ENCODE assay signal across 33 mouse cellular contexts in genomic region chr17:24874989-24875388, GRCm38 (mm10). TPM values are rescaled to one million over a fixed set of nuclear protein-coding genes. Genes with fewer than 3 reads are reported as not detected.
DNase-seq lines count a peak whose midpoint lies in the region; ATAC-seq and TF ChIP-seq lines count a peak whose summit lies in the region.
"Had no signal": no experiment of that assay in that cellular context is flagged by ENCODE, and none has a peak within 500 bp of the region (broad histone marks: within the 10 kb centered on the region; RNA-seq: fewer than 3 reads in every experiment).

No protein-coding gene starts in this region.

- H3K9me3 ChIP-seq in E14TG2a.4 (ENCODE audit: low read length) (no peaks in the 10 kb centered on the region), ES-Bruce4 (replicated peaks; ENCODE audit: control insufficient read depth, insufficient read depth, low read length, poor library complexity, severe bottlenecking) (no peaks in the 10 kb centered on the region)
- H3K9me3 ChIP-seq in intestine, embryonic 16.5 days (ENCODE audit: control insufficient read depth, low read length): no peaks in the 10 kb centered on the region
- H3K9me3 ChIP-seq in neural tube, embryonic 15.5 days (replicated peaks): no peaks in the 10 kb centered on the region
- H3K9me3 ChIP-seq: embryonic facial prominence, embryonic 10.5 days; embryonic facial prominence, embryonic 13.5 days; forebrain, embryonic 12.5 days; forebrain, embryonic 15.5 days; heart, embryonic 12.5 days; heart, embryonic 15.5 days; hindbrain, embryonic 10.5 days; hindbrain, embryonic 13.5 days had no signal

- H3K27me3 ChIP-seq in liver, adult 2 months (ENCODE audit: control insufficient read depth, insufficient read depth, low read length): no peaks in the 10 kb centered on the region
- H3K27me3 ChIP-seq in E14TG2a.4 (ENCODE audit: insufficient read depth, low read length) (no peaks in the 10 kb centered on the region), ES-Bruce4 (ENCODE audit: control insufficient read depth, insufficient read depth, low read length, poor library complexity, severe bottlenecking) (no peaks in the 10 kb centered on the region)
- no peaks in the 10 kb centered on the region for H3K27me3 ChIP-seq in intestine, embryonic 16.5 days (replicated peaks; ENCODE audit: control insufficient read depth, insufficient read depth, low read length)
- H3K27me3 ChIP-seq in neural tube, embryonic 15.5 days (replicated peaks): no peaks in the 10 kb centered on the region
- H3K27me3 ChIP-seq: embryonic facial prominence, embryonic 13.5 days; forebrain, embryonic 12.5 days; forebrain, embryonic 15.5 days; heart, embryonic 12.5 days; heart, embryonic 15.5 days; hindbrain, embryonic 13.5 days had no signal

- H3K4me3 ChIP-seq in liver, adult 2 months (ENCODE audit: insufficient read depth, low read depth, low read length): no peak overlapping the region
- peak overlapping the region; percentile 32; the same call in 1 of the 2 replicates for H3K4me3 ChIP-seq in E14TG2a.4 (replicated peaks; ENCODE audit: low read length)
- H3K4me3 ChIP-seq in ES-Bruce4 (ENCODE audit: low read depth, low read length): no peak overlapping the region
- H3K4me3 ChIP-seq in intestine, embryonic 16.5 days (ENCODE audit: low read length): no peak overlapping the region
- no peak overlapping the region for H3K4me3 ChIP-seq in neural tube, embryonic 15.5 days (replicated peaks)
- H3K4me3 ChIP-seq: embryonic facial prominence, embryonic 10.5 days; embryonic facial prominence, embryonic 13.5 days; erythroblast, embryonic 14.5 days; forebrain, embryonic 12.5 days; forebrain, embryonic 15.5 days; gastrocnemius, adult 2 months; heart, embryonic 12.5 days; heart, embryonic 15.5 days; hindbrain, embryonic 10.5 days; hindbrain, embryonic 13.5 days had no signal

- TF ChIP-seq CTCF in liver, adult 2 months (IDR thresholded peaks at IDR 0.05; ENCODE audit: low read depth, low read length): no peak
- TF ChIP-seq CTCF in E14TG2a.4 (conservative IDR thresholded peaks at IDR 0.05; ENCODE audit: low read length) (no peak), ES-Bruce4 (IDR thresholded peaks at IDR 0.05; ENCODE audit: low read depth, low read length) (no peak)

- no peak overlapping the region for H3K4me2 ChIP-seq in intestine, embryonic 16.5 days (ENCODE audit: low read depth, low read length)
- no peak overlapping the region for H3K4me2 ChIP-seq in neural tube, embryonic 15.5 days
- H3K4me2 ChIP-seq: embryonic facial prominence, embryonic 13.5 days; forebrain, embryonic 12.5 days; forebrain, embryonic 15.5 days; heart, embryonic 12.5 days; heart, embryonic 15.5 days; hindbrain, embryonic 13.5 days had no signal

- H3K9ac ChIP-seq in liver, adult 2 months (ENCODE audit: low read depth, low read length): no peak overlapping the region
- H3K9ac ChIP-seq in ES-Bruce4 (ENCODE audit: low read depth, poor library complexity, severe bottlenecking): no peak overlapping the region
- H3K9ac ChIP-seq in intestine, embryonic 16.5 days (ENCODE audit: low read depth, low read length): no peak overlapping the region
- H3K9ac ChIP-seq in neural tube, embryonic 15.5 days (replicated peaks): no peak overlapping the region
- H3K9ac ChIP-seq: embryonic facial prominence, embryonic 13.5 days; forebrain, embryonic 12.5 days; forebrain, embryonic 15.5 days; heart, embryonic 12.5 days; heart, embryonic 15.5 days; hindbrain, embryonic 13.5 days had no signal

- H3K4me1 ChIP-seq in liver, adult 2 months (ENCODE audit: control insufficient read depth, insufficient read depth, low read length): peaks cover 24% of the 10 kb centered on the region
- H3K4me1 ChIP-seq in E14TG2a.4 (replicated peaks; ENCODE audit: low read depth, low read length): peaks cover 86% of the 10 kb centered on the region
- peaks cover 2% of the 10 kb centered on the region for H3K4me1 ChIP-seq in ES-Bruce4 (ENCODE audit: control insufficient read depth, insufficient read depth, low read length)
- peaks cover 10% of the 10 kb centered on the region for H3K4me1 ChIP-seq in intestine, embryonic 16.5 days (ENCODE audit: control insufficient read depth, insufficient read depth, low read length)
- H3K4me1 ChIP-seq in neural tube, embryonic 15.5 days: no peaks in the 10 kb centered on the region
- H3K4me1 ChIP-seq: embryonic facial prominence, embryonic 13.5 days; forebrain, embryonic 12.5 days; forebrain, embryonic 15.5 days; heart, embryonic 12.5 days; heart, embryonic 15.5 days; hindbrain, embryonic 13.5 days had no signal

- peaks cover 12% of the 10 kb centered on the region for H3K79me2 ChIP-seq in liver, adult 2 months (ENCODE audit: control insufficient read depth, insufficient read depth, low read length)

- TF ChIP-seq POLR2A in liver, adult 2 months (IDR thresholded peaks at IDR 0.05; ENCODE audit: extremely low read depth, insufficient read depth, low read length): no peak
- no peak for TF ChIP-seq POLR2A in ES-Bruce4 (IDR thresholded peaks at IDR 0.05; ENCODE audit: insufficient read depth, low read length)

- TF ChIP-seq EP300 in ES-Bruce4 (IDR thresholded peaks at IDR 0.05; ENCODE audit: insufficient read depth, low read depth, low read length): no peak

- WGBS in liver, adult 2 months: 53% methylated on average over 8 of the region's 8 CpGs
- 73% methylated on average over 8 of the region's 8 CpGs for WGBS in intestine, embryonic 16.5 days
- WGBS in neural tube, embryonic 15.5 days: 86% methylated on average over 8 of the region's 8 CpGs

- H3K36me3 ChIP-seq in liver, adult 2 months (ENCODE audit: control insufficient read depth, insufficient read depth, low read length): no peaks in the 10 kb centered on the region
- H3K36me3 ChIP-seq in E14TG2a.4 (ENCODE audit: insufficient read depth, low read length) (no peaks in the 10 kb centered on the region), ES-Bruce4 (ENCODE audit: control insufficient read depth, insufficient read depth, low read length, poor library complexity, severe bottlenecking) (no peaks in the 10 kb centered on the region)
- no peaks in the 10 kb centered on the region for H3K36me3 ChIP-seq in intestine, embryonic 16.5 days (ENCODE audit: control insufficient read depth, insufficient read depth, low read length)
- H3K36me3 ChIP-seq in neural tube, embryonic 15.5 days: no peaks in the 10 kb centered on the region
- H3K36me3 ChIP-seq: embryonic facial prominence, embryonic 10.5 days; embryonic facial prominence, embryonic 13.5 days; forebrain, embryonic 12.5 days; forebrain, embryonic 15.5 days; heart, embryonic 12.5 days; heart, embryonic 15.5 days; hindbrain, embryonic 10.5 days; hindbrain, embryonic 13.5 days had no signal

- DNase-seq in liver, adult 2 months (ENCODE audit: extremely low read depth, low read depth, low spot score): peak; percentile 62
- DNase-seq in liver: no peak
- DNase-seq: adrenal gland, adult 8-10 months; adrenal gland, postnatal 25 days; cerebellum, adult 11-12 months; cerebellum, adult 8-10 months; cerebellum, postnatal 10 days; cerebellum, postnatal 36 days; embryo, embryonic 11 days; gastrocnemius, adult 2 months; gastrocnemius, postnatal 14 days; heart, adult 18-20 months; heart, postnatal 10 days; heart, postnatal 36 days had no signal

- ATAC-seq in intestine, embryonic 16.5 days: 0 out of 2 replicates have a peak, but pooled peaks have one; percentile 41
- no peak for ATAC-seq in activated CD4-positive, CD25-positive, alpha-beta regulatory T cell, adult 4 months
- ATAC-seq in neural tube, embryonic 15.5 days (ENCODE audit: low FRiP score): no peak
- ATAC-seq: CD4-positive, CD25-positive, alpha-beta regulatory T cell, adult 4 months; forebrain, embryonic 15.5 days; hindbrain, embryonic 16.5 days had no signal

- no peak overlapping the region for H3K27ac ChIP-seq in liver, adult 2 months (replicated peaks; ENCODE audit: insufficient read depth, low read depth, low read length)
- peak overlapping the region; percentile 69 for H3K27ac ChIP-seq in ES-Bruce4 (ENCODE audit: insufficient read depth, low read length)
- H3K27ac ChIP-seq in intestine, embryonic 16.5 days (ENCODE audit: low read length): no peak overlapping the region
- H3K27ac ChIP-seq in neural tube, embryonic 15.5 days (replicated peaks): no peak overlapping the region
- H3K27ac ChIP-seq: embryonic facial prominence, embryonic 10.5 days; embryonic facial prominence, embryonic 13.5 days; forebrain, embryonic 12.5 days; forebrain, embryonic 15.5 days; gastrocnemius, adult 2 months; heart, embryonic 15.5 days; hindbrain, embryonic 10.5 days; hindbrain, embryonic 13.5 days had no signal

RNA-seq across cellular contexts. Expression of gene Igfals, which starts 9.2 kb away (rescaled TPM):
- total RNA-seq in liver, adult 2 months (2014; rRNA removed): 112 and 127 TPM in 2 replicates
- 369 and 402 TPM in 2 replicates for polyA plus RNA-seq in liver, adult 2 months (2012; rRNA removed)
- 3.0 and 3.8 TPM in 2 replicates for polyA plus RNA-seq in ES-Bruce4 (2011; ENCODE audit: insufficient read depth, insufficient read length, low read depth, missing spikeins)
- polyA plus RNA-seq in intestine, embryonic 16.5 days (2015; fragmentation: Nextera tagmentation; extraction: Ambion mirVana): 6.2 and 7.4 TPM in 2 replicates
- polyA plus RNA-seq in activated CD4-positive, CD25-positive, alpha-beta regulatory T cell, adult 4 months (2017; shearing (Covaris generic)): not detected
- polyA plus RNA-seq in neural tube, embryonic 15.5 days (2015; fragmentation: Nextera tagmentation; extraction: Ambion mirVana): 0.06 and 0.78 TPM in 2 replicates
- total RNA-seq: MEL had no signal
- polyA plus RNA-seq: brain, embryonic 14.5 days; CD4-positive, CD25-positive, alpha-beta regulatory T cell, adult 4 months; cortical plate, adult 2 months; erythroblast, embryonic 14.5 days; hindbrain, embryonic 16.5 days had no signal

RNA-seq across cellular contexts. Expression of gene Nubp2, which starts 11.2 kb away (rescaled TPM):
- 16.2 and 24.7 TPM in 2 replicates for total RNA-seq in liver, adult 2 months (2014; rRNA removed)
- 30.2 and 33.0 TPM in 2 replicates for polyA plus RNA-seq in liver, adult 2 months (2012; rRNA removed)
- polyA plus RNA-seq in ES-Bruce4 (2011; ENCODE audit: insufficient read depth, insufficient read length, low read depth, missing spikeins): 29.8 and 39.0 TPM in 2 replicates
- polyA plus RNA-seq in intestine, embryonic 16.5 days (2015; fragmentation: Nextera tagmentation; extraction: Ambion mirVana): 58.9 and 61.3 TPM in 2 replicates
- 100 to 1,000 TPM in 1 of 2 experiments, 10 to 100 TPM in 1; 88.6 to 103 TPM for polyA plus RNA-seq in activated CD4-positive, CD25-positive, alpha-beta regulatory T cell, adult 4 months (2017; shearing (Covaris generic))
- 63.2 and 68.9 TPM in 2 replicates for polyA plus RNA-seq in neural tube, embryonic 15.5 days (2015; fragmentation: Nextera tagmentation; extraction: Ambion mirVana)

RNA-seq across cellular contexts. Expression of gene Spsb3, which starts 11.5 kb away (rescaled TPM):
- total RNA-seq in liver, adult 2 months (2014; rRNA removed): 8.7 and 14.8 TPM in 2 replicates
- 37.5 and 42.4 TPM in 2 replicates for polyA plus RNA-seq in liver, adult 2 months (2012; rRNA removed)
- 10.5 and 13.8 TPM in 2 replicates for polyA plus RNA-seq in ES-Bruce4 (2011; ENCODE audit: insufficient read depth, insufficient read length, low read depth, missing spikeins)
- 33.9 and 34.4 TPM in 2 replicates for polyA plus RNA-seq in intestine, embryonic 16.5 days (2015; fragmentation: Nextera tagmentation; extraction: Ambion mirVana)
- polyA plus RNA-seq in activated CD4-positive, CD25-positive, alpha-beta regulatory T cell, adult 4 months (2017; shearing (Covaris generic)): 10 to 100 TPM; 38.5 to 50.9 TPM
- polyA plus RNA-seq in neural tube, embryonic 15.5 days (2015; fragmentation: Nextera tagmentation; extraction: Ambion mirVana): 77.6 and 84.2 TPM in 2 replicates

RNA-seq across cellular contexts. Expression of gene Eme2, which starts 19.9 kb away (rescaled TPM):
- total RNA-seq in liver, adult 2 months (2014; rRNA removed): 19.5 and 20.5 TPM in 2 replicates
- polyA plus RNA-seq in liver, adult 2 months (2012; rRNA removed): 21.0 and 31.2 TPM in 2 replicates
- 4.0 and 6.8 TPM in 2 replicates for polyA plus RNA-seq in ES-Bruce4 (2011; ENCODE audit: insufficient read depth, insufficient read length, low read depth, missing spikeins)
- polyA plus RNA-seq in intestine, embryonic 16.5 days (2015; fragmentation: Nextera tagmentation; extraction: Ambion mirVana): 28.3 and 33.0 TPM in 2 replicates
- polyA plus RNA-seq in activated CD4-positive, CD25-positive, alpha-beta regulatory T cell, adult 4 months (2017; shearing (Covaris generic)): 10 to 100 TPM; 12.8 to 26.0 TPM
- 27.9 and 31.3 TPM in 2 replicates for polyA plus RNA-seq in neural tube, embryonic 15.5 days (2015; fragmentation: Nextera tagmentation; extraction: Ambion mirVana)

RNA-seq across cellular contexts. Expression of gene Mrps34, which starts 19.9 kb away (rescaled TPM):
- 47.5 and 53.7 TPM in 2 replicates for total RNA-seq in liver, adult 2 months (2014; rRNA removed)
- polyA plus RNA-seq in liver, adult 2 months (2012; rRNA removed): 124 and 149 TPM in 2 replicates
- polyA plus RNA-seq in ES-Bruce4 (2011; ENCODE audit: insufficient read depth, insufficient read length, low read depth, missing spikeins): 29.9 and 35.5 TPM in 2 replicates
- polyA plus RNA-seq in intestine, embryonic 16.5 days (2015; fragmentation: Nextera tagmentation; extraction: Ambion mirVana): 121 and 129 TPM in 2 replicates
- polyA plus RNA-seq in activated CD4-positive, CD25-positive, alpha-beta regulatory T cell, adult 4 months (2017; shearing (Covaris generic)): 10 to 100 TPM; 77.7 to 87.5 TPM
- polyA plus RNA-seq in neural tube, embryonic 15.5 days (2015; fragmentation: Nextera tagmentation; extraction: Ambion mirVana): 89.0 and 89.5 TPM in 2 replicates

Comparison
In these comparisons a context has a peak if more than half of its experiments do, and no peak if none do; other contexts are left out.
1. RNA of gene Igfals, which starts 9.2 kb away (polyA plus RNA-seq): 369 to 402 TPM in liver, adult 2 months; 6.2 to 7.4 TPM in intestine, embryonic 16.5 days, 3.0 to 3.8 TPM in ES-Bruce4, not detected in activated CD4-positive, CD25-positive, alpha-beta regulatory T cell, adult 4 months and 0.06 to 0.78 TPM in neural tube, embryonic 15.5 days; every median in the first group is over 10 times any median in the second.